Mouse (Mus musculus) kidney, embryonic 15.5 days (tissue): ENCODE results near the gene Idi1. TPM values are rescaled to one million over a fixed set of nuclear protein-coding genes. Genes with fewer than 3 reads are reported as not detected.
"Not testable (repeated sequence)": the region's sequence is repeated elsewhere in the genome, so short reads cannot be mapped to it uniquely, and the experiment has no call there.

Experiments used
- ATAC-seq: fragments of 200-750 bp; cut with Nextera tagmentation; replicated peaks from 2 replicates; pipeline ENCODE4 v1.8.0; 2017; ENCODE audit warnings: moderate TSS enrichment; ENCODE audit not compliant: low FRiP score
- H3K27ac ChIP-seq: fragments of 300-500 bp; sonication (generic); 2 replicates; pipeline ENCODE4 v1.5.1; 2015; ENCODE audit warnings: mild to moderate bottlenecking, inconsistent platforms
- H3K27me3 ChIP-seq: fragments of 300-500 bp; sonication (generic); 2 replicates; pipeline ENCODE4 v1.6.1; 2015; ENCODE audit warnings: inconsistent platforms
- H3K36me3 ChIP-seq: fragments of 300-500 bp; sonication (generic); 2 replicates; pipeline ENCODE4 v1.6.1; 2015; ENCODE audit warnings: inconsistent platforms
- H3K4me1 ChIP-seq: fragments of 300-500 bp; sonication (generic); 2 replicates; pipeline ENCODE4 v1.6.1; 2015; ENCODE audit warnings: inconsistent platforms
- H3K4me2 ChIP-seq: fragments of 300-500 bp; sonication (generic); 2 replicates; pipeline ENCODE4 v1.6.1; 2015; ENCODE audit warnings: moderate library complexity, mild to moderate bottlenecking, inconsistent platforms
- H3K4me3 ChIP-seq: fragments of 300-500 bp; sonication (generic); replicated peaks from 2 replicates; pipeline ENCODE4 v1.5.1; 2015; ENCODE audit warnings: mild to moderate bottlenecking, inconsistent platforms
- H3K9ac ChIP-seq: fragments of 300-500 bp; sonication (generic); 2 replicates; pipeline ENCODE4 v1.6.1; 2015; ENCODE audit warnings: mild to moderate bottlenecking, inconsistent platforms
- H3K9me3 ChIP-seq: fragments of 300-500 bp; sonication (generic); replicated peaks from 2 replicates; pipeline ENCODE4 v1.6.1; 2016; ENCODE audit warnings: inconsistent platforms
- WGBS: fragments of 180-500 bp; shearing (Covaris S2); methylation state at CpG from one replicate; pipeline ENCODE4 v1.1.7; 2015; ENCODE audit warnings: mixed read lengths; 5-methylcytosine and 5-hydroxymethylcytosine counted together
- polyA plus RNA-seq: library from polyadenylated mRNA; unstranded; fragments of >200 nt; fragmentation: Nextera tagmentation; extraction: Ambion mirVana; gene quantifications from 2 replicates; pipeline ENCODE4 v1.2.1, GENCODE M21; 2015

Gene Idi1
- 67.8 and 73.0 TPM in 2 replicates for polyA plus RNA-seq

GRCm38 (mm10) chr13:8885445-8886184 lies at the start of gene Idi1:
Gene Idi1, plus strand, starts transcription at chr13:8885501.
- Histone ChIP-seq H3K4me2 (peak within 1 kb of the TSS; percentile 76), H3K36me3 (peaks cover 21% of the 10 kb centered on the region), H3K4me3 (peak within 1 kb of the TSS; percentile 87), H3K9me3 (no peaks in the 10 kb centered on the region), H3K27ac (peak within 1 kb of the TSS; percentile 98), H3K27me3 (no peaks in the 10 kb centered on the region), H3K9ac (peak within 1 kb of the TSS; percentile 74), H3K4me1 (peaks cover 13% of the 10 kb centered on the region)
- WGBS = under 1% methylated on average over 46 of the region's 46 CpGs
- ATAC-seq = peak; percentile 100

DNA sequence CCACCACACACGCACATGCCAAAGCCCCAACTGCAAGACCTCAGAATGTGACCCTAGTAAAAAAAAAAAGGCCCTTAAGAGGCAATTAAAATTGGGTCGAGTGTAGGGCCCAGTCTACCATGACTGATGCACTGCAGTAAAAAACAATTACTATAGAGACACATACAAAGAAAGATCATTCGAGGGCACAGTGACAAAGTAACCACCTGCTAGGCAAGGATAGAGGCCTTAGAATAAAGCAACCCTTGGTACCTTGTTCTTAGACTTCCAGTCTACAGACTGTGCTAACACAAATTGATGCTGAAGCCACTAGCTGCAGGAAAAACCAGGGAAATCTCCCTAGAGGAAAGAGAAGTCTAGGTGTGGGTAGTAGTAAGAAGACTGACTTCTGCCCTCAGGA lies 46.9 kb upstream of the Idi1 start:
- Histone ChIP-seq H3K27ac (no peak overlapping the region), H3K4me3 (no peak overlapping the region), H3K9me3 (no peaks in the 10 kb centered on the region), H3K27me3 (no peaks in the 10 kb centered on the region), H3K36me3 (peaks cover 85% of the 10 kb centered on the region), H3K4me1 (no peaks in the 10 kb centered on the region), H3K4me2 (no peak overlapping the region), H3K9ac (no peak overlapping the region)
- 0 out of 2 replicates have a peak, but pooled peaks have one; percentile 47 for ATAC-seq
- 42% methylated on average over 3 of the region's 3 CpGs for WGBS

GRCm38 (mm10) chr13:8839111-8839510 lies 46.2 kb upstream of the Idi1 start:
- peaks cover 83% of the 10 kb centered on the region for H3K36me3 ChIP-seq
- H3K9me3 ChIP-seq = no peaks in the 10 kb centered on the region
- no peak for ATAC-seq
- H3K27ac ChIP-seq = peak overlapping the region; percentile 61; the same call in 1 of the 2 replicates
- H3K4me1 ChIP-seq = no peaks in the 10 kb centered on the region
- no peaks in the 10 kb centered on the region for H3K27me3 ChIP-seq
- H3K9ac ChIP-seq = no peak overlapping the region
- H3K4me2 ChIP-seq = no peak overlapping the region
- WGBS = 89% methylated on average over 10 of the region's 10 CpGs
- H3K4me3 ChIP-seq = no peak overlapping the region

DNA sequence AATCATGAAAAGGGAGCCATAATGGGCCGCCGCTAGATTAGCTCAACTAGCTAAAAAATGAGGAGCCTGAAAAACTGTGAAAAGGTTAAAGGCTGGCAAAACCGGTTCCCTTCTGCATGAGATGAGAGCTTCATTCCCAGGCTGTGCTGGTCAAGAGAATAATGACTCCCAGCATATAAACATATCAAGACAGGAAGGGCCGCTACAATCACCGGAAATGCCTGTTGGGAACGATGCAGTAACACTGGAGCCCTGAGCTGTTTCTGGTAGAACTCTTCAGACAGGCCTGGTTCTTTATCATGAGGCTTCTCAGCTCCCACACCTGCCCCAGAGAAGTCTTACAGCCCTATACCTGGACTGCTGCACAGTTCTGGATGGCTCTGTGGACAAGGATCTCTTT lies 45.4 kb upstream of the Idi1 start:
- no peaks in the 10 kb centered on the region for H3K4me1 ChIP-seq
- H3K9ac ChIP-seq = no peak overlapping the region
- peaks cover 78% of the 10 kb centered on the region for H3K36me3 ChIP-seq
- H3K27ac ChIP-seq = peak overlapping the region; percentile 61
- no peak overlapping the region for H3K4me3 ChIP-seq
- no peaks in the 10 kb centered on the region for H3K27me3 ChIP-seq
- no peaks in the 10 kb centered on the region for H3K9me3 ChIP-seq
- 82% methylated on average over 6 of the region's 6 CpGs for WGBS
- ATAC-seq = 0 out of 2 replicates have a peak, but pooled peaks have one; percentile 29
- no peak overlapping the region for H3K4me2 ChIP-seq

DNA sequence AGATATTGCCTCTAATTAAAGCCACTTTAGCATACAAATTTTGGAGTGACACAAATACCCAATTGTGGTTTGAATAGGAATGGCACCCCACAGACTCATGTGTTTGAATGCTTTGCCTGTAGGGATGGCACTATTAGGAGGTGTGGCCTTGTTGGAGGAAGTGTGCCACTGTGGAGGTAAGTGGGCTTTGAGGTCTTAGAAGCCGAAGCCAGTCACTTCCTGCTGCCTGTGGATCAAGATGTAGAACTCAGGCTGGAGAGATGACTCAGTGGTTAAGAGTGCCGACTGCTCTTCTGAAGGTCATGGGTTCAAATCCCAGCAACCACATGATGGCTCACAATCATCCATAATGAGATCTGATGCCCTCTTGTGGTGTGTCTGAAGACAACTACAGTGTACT lies 44.4 kb upstream of the Idi1 start:
- peaks cover 75% of the 10 kb centered on the region for H3K36me3 ChIP-seq
- WGBS = 82% methylated on average over 2 of the region's 2 CpGs

DNA sequence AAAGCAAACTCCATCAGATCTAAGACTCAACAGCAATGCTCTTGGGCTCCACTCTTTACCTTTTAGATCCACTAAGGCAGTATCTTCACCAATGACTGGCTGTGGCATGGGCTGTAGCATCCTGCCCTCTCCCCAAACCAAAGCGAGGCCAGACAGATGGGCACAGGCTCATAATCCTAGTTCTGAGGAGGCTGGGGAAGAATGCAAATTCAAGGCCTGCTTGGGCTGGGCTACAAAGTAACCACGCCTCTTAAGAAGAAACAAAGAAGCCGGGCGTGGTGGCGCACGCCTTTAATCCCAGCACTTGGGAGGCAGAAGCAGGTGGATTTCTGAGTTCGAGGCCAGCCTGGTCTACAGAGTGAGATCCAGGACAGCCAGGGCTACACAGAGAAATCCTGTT lies 43.5 kb upstream of the Idi1 start:
- not testable (repeated sequence) for H3K4me3 ChIP-seq, H3K27me3 ChIP-seq, H3K9ac ChIP-seq, H3K9me3 ChIP-seq, H3K4me1 ChIP-seq, ATAC-seq, H3K27ac ChIP-seq, H3K4me2 ChIP-seq
- WGBS = 96% methylated on average over 7 of the region's 7 CpGs
- peaks cover 73% of the 10 kb centered on the region for H3K36me3 ChIP-seq

More for the DNA sequence above, 44.4 kb upstream of the Idi1 start:
- H3K4me1 ChIP-seq = no peaks in the 10 kb centered on the region
- no peak overlapping the region for H3K4me2 ChIP-seq
- no peaks in the 10 kb centered on the region for H3K27me3 ChIP-seq
- ATAC-seq = no peak
- peak overlapping the region; percentile 4; the same call in 1 of the 2 replicates for H3K27ac ChIP-seq
- H3K9ac ChIP-seq = no peak overlapping the region
- H3K4me3 ChIP-seq = no peak overlapping the region
- H3K9me3 ChIP-seq = no peaks in the 10 kb centered on the region

DNA sequence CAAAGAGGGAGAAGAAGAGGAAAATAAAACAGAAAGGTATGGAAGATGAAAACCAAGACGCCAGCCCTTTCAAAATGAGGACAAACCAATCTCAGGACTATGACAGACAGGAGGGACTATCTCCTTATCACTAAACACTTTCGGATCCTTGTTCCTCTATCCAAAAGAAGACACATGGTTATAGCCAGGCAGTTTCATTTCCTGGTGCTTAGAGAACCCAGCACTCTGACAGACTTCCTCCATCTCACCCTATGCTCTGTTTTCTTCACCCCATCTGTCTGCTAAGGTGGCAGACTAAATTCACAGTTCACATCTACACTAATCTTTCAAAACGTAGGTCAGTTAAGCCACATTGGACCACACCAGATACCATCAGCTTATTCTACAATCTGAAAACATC lies 43.0 kb upstream of the Idi1 start:
- ATAC-seq = no peak
- Histone ChIP-seq H3K27ac (no peak overlapping the region), H3K9ac (no peak overlapping the region), H3K9me3 (no peaks in the 10 kb centered on the region), H3K4me3 (no peak overlapping the region), H3K27me3 (no peaks in the 10 kb centered on the region), H3K36me3 (peaks cover 78% of the 10 kb centered on the region), H3K4me1 (no peaks in the 10 kb centered on the region), H3K4me2 (no peak overlapping the region)
- 93% methylated on average over 3 of the region's 3 CpGs for WGBS

GRCm38 (mm10) chr13:8847702-8848101 lies 37.6 kb upstream of the Idi1 start:
- peaks cover 56% of the 10 kb centered on the region for H3K36me3 ChIP-seq
- 54% methylated on average over 2 of the region's 2 CpGs for WGBS

GRCm38 (mm10) chr13:8849311-8849710 lies 36.0 kb upstream of the Idi1 start:
- Histone ChIP-seq H3K4me2 (no peak overlapping the region), H3K4me1 (no peaks in the 10 kb centered on the region), H3K36me3 (peaks cover 54% of the 10 kb centered on the region), H3K9ac (no peak overlapping the region), H3K27me3 (no peaks in the 10 kb centered on the region), H3K9me3 (no peaks in the 10 kb centered on the region), H3K27ac (no peak overlapping the region), H3K4me3 (no peak overlapping the region)
- ATAC-seq = no peak
- WGBS = 86% methylated on average over 1 of the region's 1 CpGs

More at GRCm38 (mm10) chr13:8847702-8848101, 37.6 kb upstream of the Idi1 start:
- H3K27ac ChIP-seq = no peak overlapping the region
- H3K9me3 ChIP-seq = no peaks in the 10 kb centered on the region
- no peak overlapping the region for H3K9ac ChIP-seq
- ATAC-seq = no peak
- no peak overlapping the region for H3K4me3 ChIP-seq
- no peaks in the 10 kb centered on the region for H3K4me1 ChIP-seq
- no peak overlapping the region for H3K4me2 ChIP-seq
- no peaks in the 10 kb centered on the region for H3K27me3 ChIP-seq

- Histone ChIP-seq H3K27me3 (no peaks in the 10 kb centered on the region), H3K4me2 (no peak overlapping the region), H3K36me3 (peaks cover 40% of the 10 kb centered on the region), H3K27ac (no peak overlapping the region), H3K9me3 (no peaks in the 10 kb centered on the region), H3K4me1 (no peaks in the 10 kb centered on the region), H3K9ac (no peak overlapping the region), H3K4me3 (no peak overlapping the region)
- no peak for ATAC-seq
- 99% methylated on average over 4 of the region's 4 CpGs for WGBS
These were observed 31.9 kb upstream of the Idi1 start for GRCm38 (mm10) chr13:8853424-8853823.

DNA sequence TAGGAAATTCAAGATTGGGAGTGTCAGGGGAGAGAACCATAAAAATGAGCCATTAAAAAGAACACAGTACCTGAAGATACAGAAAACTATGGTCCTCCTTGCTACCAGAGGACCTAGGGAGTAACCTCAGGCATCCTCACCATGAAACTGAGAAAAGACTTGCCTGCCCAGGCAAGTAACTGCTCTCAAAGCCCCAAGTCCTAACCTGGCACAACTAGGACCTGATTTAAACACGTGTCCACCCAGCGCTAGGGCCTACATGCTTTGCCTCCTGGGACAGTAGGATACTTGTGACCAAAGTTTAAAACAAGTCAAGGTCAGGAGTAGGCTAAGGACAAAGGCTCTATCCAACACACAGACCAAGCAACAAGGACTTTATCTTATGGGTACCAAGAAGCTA lies 30.5 kb upstream of the Idi1 start:
- no peak overlapping the region for H3K4me2 ChIP-seq
- no peaks in the 10 kb centered on the region for H3K9me3 ChIP-seq
- 93% methylated on average over 2 of the region's 2 CpGs for WGBS
- H3K27ac ChIP-seq = no peak overlapping the region
- no peak overlapping the region for H3K9ac ChIP-seq
- H3K27me3 ChIP-seq = no peaks in the 10 kb centered on the region
- no peak for ATAC-seq
- no peak overlapping the region for H3K4me3 ChIP-seq
- peaks cover 43% of the 10 kb centered on the region for H3K36me3 ChIP-seq
- no peaks in the 10 kb centered on the region for H3K4me1 ChIP-seq

DNA sequence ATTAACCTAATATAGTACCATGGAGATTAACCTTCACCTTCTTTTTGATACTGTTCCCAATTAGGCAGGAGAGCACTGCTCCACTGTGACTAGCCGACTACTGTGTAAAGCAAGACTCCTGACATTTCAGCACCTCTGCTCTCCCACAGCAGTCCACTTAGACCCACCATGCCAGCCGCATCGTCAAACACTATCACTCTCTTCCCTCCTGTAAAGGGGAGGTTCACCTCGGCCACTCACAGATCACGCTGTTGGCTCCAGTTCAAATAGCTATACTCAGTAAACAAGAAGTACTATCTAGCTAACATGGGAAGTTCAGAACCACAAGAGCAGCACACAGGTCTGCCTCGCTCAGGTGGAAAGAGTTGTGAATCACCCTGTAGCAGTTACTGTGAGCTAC lies 26.8 kb upstream of the Idi1 start:
- no peak overlapping the region for H3K4me3 ChIP-seq
- ATAC-seq = no peak
- no peaks in the 10 kb centered on the region for H3K4me1 ChIP-seq
- WGBS = 88% methylated on average over 6 of the region's 6 CpGs
- H3K4me2 ChIP-seq = no peak overlapping the region
- H3K36me3 ChIP-seq = peaks cover 50% of the 10 kb centered on the region
- H3K9ac ChIP-seq = no peak overlapping the region
- no peaks in the 10 kb centered on the region for H3K9me3 ChIP-seq
- H3K27me3 ChIP-seq = no peaks in the 10 kb centered on the region
- no peak overlapping the region for H3K27ac ChIP-seq

DNA sequence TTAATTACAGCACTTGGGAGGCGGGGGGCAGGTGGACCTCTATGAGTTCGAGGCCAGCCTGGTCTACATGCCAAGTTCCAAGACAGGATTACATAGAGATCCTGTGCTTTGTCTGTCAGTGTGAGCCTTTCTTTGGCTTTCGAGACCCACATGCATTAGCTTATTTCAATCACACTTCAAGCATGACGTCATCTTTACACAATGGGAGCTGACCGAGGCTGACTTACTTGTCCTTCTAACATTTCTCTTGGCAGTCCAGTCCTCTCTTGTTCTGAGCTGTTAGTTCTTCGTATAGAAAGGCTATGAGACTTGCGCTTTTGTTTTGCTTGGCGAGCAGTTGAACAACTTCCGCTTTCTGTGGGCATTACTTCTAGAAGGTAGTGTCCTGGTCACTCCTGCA lies 24.4 kb upstream of the Idi1 start:
- no peak overlapping the region for H3K27ac ChIP-seq
- H3K9ac ChIP-seq = no peak overlapping the region
- H3K9me3 ChIP-seq = no peaks in the 10 kb centered on the region
- H3K4me2 ChIP-seq = no peak overlapping the region
- no peaks in the 10 kb centered on the region for H3K27me3 ChIP-seq
- H3K4me1 ChIP-seq = no peaks in the 10 kb centered on the region
- H3K36me3 ChIP-seq = peaks cover 46% of the 10 kb centered on the region
- 96% methylated on average over 9 of the region's 9 CpGs for WGBS
- no peak for ATAC-seq
- no peak overlapping the region for H3K4me3 ChIP-seq
